Mouse (Mus musculus) forelimb bud, embryonic 11.5 days (tissue): Measurements from ENCODE around the gene Drap1.
A peak's percentile ranks its signal among the peaks of the same experiment; 100 is the strongest.

Experiments
- DNase-seq: peaks from one replicate; pipeline ENCODE4 v3.0.0-alpha.2; 2012; ENCODE audit warnings: low read depth, low spot score

Drap1 gene

GRCm38 (mm10) chr19:5424782-5425741 is at the start of gene Drap1, which contains the start of gene AI837181:
TSS of gene Drap1 (minus strand) at chr19:5424979.
TSS of gene AI837181 (plus strand) at chr19:5425144.
- DNase-seq = peak; percentile 98

- peak; percentile 65 for DNase-seq
These were observed 48.9 kb upstream of the Drap1 start, which contains the start of gene Efemp2 for GRCm38 (mm10) chr19:5473720-5474119. TSS of gene Efemp2 (plus strand) at chr19:5473954.

GRCm38 (mm10) chr19:5472857-5473256 is 48.1 kb upstream of the Drap1 start:
- no peak for DNase-seq

- DNase-seq = no peak
These were observed 47.1 kb upstream of the Drap1 start for GRCm38 (mm10) chr19:5471846-5472245.

GRCm38 (mm10) chr19:5468374-5468773 is 43.6 kb upstream of the Drap1 start, which contains the start of gene Ctsw:
TSS of gene Ctsw (minus strand) at chr19:5468507.
- DNase-seq = no peak

- DNase-seq = no peak
These were observed 42.2 kb upstream of the Drap1 start for GRCm38 (mm10) chr19:5466916-5467500.

GRCm38 (mm10) chr19:5465037-5465436 is 40.3 kb upstream of the Drap1 start:
- no peak for DNase-seq

- peak; percentile 85 for DNase-seq
These were observed 39.2 kb upstream of the Drap1 start for GRCm38 (mm10) chr19:5463791-5464562.

GRCm38 (mm10) chr19:5463212-5463611 is 38.4 kb upstream of the Drap1 start:
- no peak for DNase-seq

- no peak for DNase-seq
These were observed 36.6 kb upstream of the Drap1 start for GRCm38 (mm10) chr19:5461411-5461810.

- peak; percentile 92 for DNase-seq
These were observed 35.7 kb upstream of the Drap1 start, which contains the start of gene Fibp for GRCm38 (mm10) chr19:5460465-5460911. TSS of gene Fibp (plus strand) at chr19:5460615.

GRCm38 (mm10) chr19:5459896-5460295 is 35.1 kb upstream of the Drap1 start:
- no peak for DNase-seq

- no peak for DNase-seq
These were observed 34.2 kb upstream of the Drap1 start for GRCm38 (mm10) chr19:5459019-5459418.

- DNase-seq = no peak
These were observed 33.1 kb upstream of the Drap1 start, which contains the start of gene Ccdc85b for GRCm38 (mm10) chr19:5457746-5458442. TSS of gene Ccdc85b (minus strand) at chr19:5457894.

GRCm38 (mm10) chr19:5456922-5457745 is 32.4 kb upstream of the Drap1 start:
- DNase-seq = peak; percentile 88

- peak; percentile 14 for DNase-seq
These were observed 31.6 kb upstream of the Drap1 start for GRCm38 (mm10) chr19:5456241-5456921.

GRCm38 (mm10) chr19:5455568-5455967 is 30.8 kb upstream of the Drap1 start:
- no peak for DNase-seq

GRCm38 (mm10) chr19:5455037-5455436 is 30.3 kb upstream of the Drap1 start:
- DNase-seq = no peak

GRCm38 (mm10) chr19:5451766-5452165 is 27.0 kb upstream of the Drap1 start:
- DNase-seq = no peak
